Mouse (Mus musculus): ENCODE data around the gene Dpp8. TPM values are rescaled to one million over a fixed set of nuclear protein-coding genes. Genes with fewer than 3 reads are reported as not detected.

The Dpp8 gene
- polyA plus RNA-seq, 1 experiment = 92.9 TPM

GRCm38 (mm10) chr9:65016978-65017827 lies 15.0 kb upstream of the Dpp8 start:
- H3K27me3 ChIP-seq (ENCODE audit: control insufficient read depth, insufficient read depth, low read length) = no peaks in the 10 kb centered on the region
- no peaks in the 10 kb centered on the region for H3K36me3 ChIP-seq (ENCODE audit: control insufficient read depth, insufficient read depth, low read length)
- TF ChIP-seq POLR2A (IDR thresholded peaks at IDR 0.05; ENCODE audit: control insufficient read depth, low read depth, low read length) (no peak), CTCF (IDR thresholded peaks at IDR 0.05; ENCODE audit: control insufficient read depth, insufficient read depth, insufficient replicate concordance, low read depth, low read length) (no peak)
- H3K4me3 ChIP-seq (ENCODE audit: control insufficient read depth, low read depth, low read length) = no peak overlapping the region
- H3K27ac ChIP-seq (ENCODE audit: control insufficient read depth, insufficient read depth, low read depth, low read length) = peak overlapping the region; percentile 30
- peaks cover 8% of the 10 kb centered on the region for H3K4me1 ChIP-seq (ENCODE audit: control insufficient read depth, insufficient read depth, low read length)

- no peaks in the 10 kb centered on the region for H3K36me3 ChIP-seq (ENCODE audit: control insufficient read depth, insufficient read depth, low read length)
- no peaks in the 10 kb centered on the region for H3K27me3 ChIP-seq (ENCODE audit: control insufficient read depth, insufficient read depth, low read length)
- no peak overlapping the region for H3K4me3 ChIP-seq (ENCODE audit: control insufficient read depth, low read depth, low read length)
- H3K27ac ChIP-seq (ENCODE audit: control insufficient read depth, insufficient read depth, low read depth, low read length) = peak overlapping the region; percentile 27
- TF ChIP-seq POLR2A (IDR thresholded peaks at IDR 0.05; ENCODE audit: control insufficient read depth, low read depth, low read length) = no peak
- no peak for TF ChIP-seq CTCF (IDR thresholded peaks at IDR 0.05; ENCODE audit: control insufficient read depth, insufficient read depth, insufficient replicate concordance, low read depth, low read length)
- peaks cover 10% of the 10 kb centered on the region for H3K4me1 ChIP-seq (ENCODE audit: control insufficient read depth, insufficient read depth, low read length)
Observed at GRCm38 (mm10) chr9:65017896-65018295, 14.3 kb upstream of the Dpp8 start.

- TF ChIP-seq CTCF (IDR thresholded peaks at IDR 0.05; ENCODE audit: control insufficient read depth, insufficient read depth, insufficient replicate concordance, low read depth, low read length) = no peak
- no peak for TF ChIP-seq POLR2A (IDR thresholded peaks at IDR 0.05; ENCODE audit: control insufficient read depth, low read depth, low read length)
- Histone ChIP-seq H3K27ac (ENCODE audit: control insufficient read depth, insufficient read depth, low read depth, low read length) (no peak overlapping the region), H3K4me3 (ENCODE audit: control insufficient read depth, low read depth, low read length) (no peak overlapping the region), H3K36me3 (ENCODE audit: control insufficient read depth, insufficient read depth, low read length) (no peaks in the 10 kb centered on the region), H3K4me1 (ENCODE audit: control insufficient read depth, insufficient read depth, low read length) (peaks cover 10% of the 10 kb centered on the region), H3K27me3 (ENCODE audit: control insufficient read depth, insufficient read depth, low read length) (no peaks in the 10 kb centered on the region)
Observed at GRCm38 (mm10) chr9:65018588-65019121, 13.6 kb upstream of the Dpp8 start.

GRCm38 (mm10) chr9:65019146-65019545 lies 13.1 kb upstream of the Dpp8 start:
- Histone ChIP-seq H3K4me3 (ENCODE audit: control insufficient read depth, low read depth, low read length) (no peak overlapping the region), H3K4me1 (ENCODE audit: control insufficient read depth, insufficient read depth, low read length) (peaks cover 10% of the 10 kb centered on the region), H3K27ac (ENCODE audit: control insufficient read depth, insufficient read depth, low read depth, low read length) (no peak overlapping the region), H3K27me3 (ENCODE audit: control insufficient read depth, insufficient read depth, low read length) (no peaks in the 10 kb centered on the region), H3K36me3 (ENCODE audit: control insufficient read depth, insufficient read depth, low read length) (no peaks in the 10 kb centered on the region)
- no peak for TF ChIP-seq CTCF (IDR thresholded peaks at IDR 0.05; ENCODE audit: control insufficient read depth, insufficient read depth, insufficient replicate concordance, low read depth, low read length)
- no peak for TF ChIP-seq POLR2A (IDR thresholded peaks at IDR 0.05; ENCODE audit: control insufficient read depth, low read depth, low read length)

- no peak for TF ChIP-seq POLR2A (IDR thresholded peaks at IDR 0.05; ENCODE audit: control insufficient read depth, low read depth, low read length)
- TF ChIP-seq CTCF (IDR thresholded peaks at IDR 0.05; ENCODE audit: control insufficient read depth, insufficient read depth, insufficient replicate concordance, low read depth, low read length) = no peak
- Histone ChIP-seq H3K27ac (ENCODE audit: control insufficient read depth, insufficient read depth, low read depth, low read length) (no peak overlapping the region), H3K27me3 (ENCODE audit: control insufficient read depth, insufficient read depth, low read length) (no peaks in the 10 kb centered on the region), H3K36me3 (ENCODE audit: control insufficient read depth, insufficient read depth, low read length) (no peaks in the 10 kb centered on the region), H3K4me1 (ENCODE audit: control insufficient read depth, insufficient read depth, low read length) (peaks cover 10% of the 10 kb centered on the region), H3K4me3 (ENCODE audit: control insufficient read depth, low read depth, low read length) (peak overlapping the region; percentile 25; the same call in 1 of the 2 replicates)
Observed at GRCm38 (mm10) chr9:65020128-65020527, 12.1 kb upstream of the Dpp8 start.

GRCm38 (mm10) chr9:65020991-65021886 lies 11.0 kb upstream of the Dpp8 start, which contains the start of gene Hacd3:
Gene Hacd3 (minus strand): TSS chr9:65021693.
- Histone ChIP-seq H3K27me3 (ENCODE audit: control insufficient read depth, insufficient read depth, low read length) (no peaks in the 10 kb centered on the region), H3K27ac (ENCODE audit: control insufficient read depth, insufficient read depth, low read depth, low read length) (peak within 1 kb of the TSS; percentile 95), H3K4me3 (ENCODE audit: control insufficient read depth, low read depth, low read length) (peak within 1 kb of the TSS; percentile 98), H3K36me3 (ENCODE audit: control insufficient read depth, insufficient read depth, low read length) (no peaks in the 10 kb centered on the region), H3K4me1 (ENCODE audit: control insufficient read depth, insufficient read depth, low read length) (peaks cover 10% of the 10 kb centered on the region)
- TF ChIP-seq CTCF (IDR thresholded peaks at IDR 0.05; ENCODE audit: control insufficient read depth, insufficient read depth, insufficient replicate concordance, low read depth, low read length) (no peak), POLR2A (IDR thresholded peaks at IDR 0.05; ENCODE audit: control insufficient read depth, low read depth, low read length) (peak; percentile 85)

All from testis, adult 2 months (tissue).